Mouse (Mus musculus) embryonic facial prominence, embryonic 11.5 days (tissue): ENCODE data around the gene Timp2. TPM values are rescaled to one million over a fixed set of nuclear protein-coding genes. Genes with fewer than 3 reads are reported as not detected.

Experiments used
- ATAC-seq: fragments of 200-750 bp; cut with Nextera tagmentation; replicated peaks from 2 replicates; pipeline ENCODE4 v1.8.0; 2017; ENCODE audit warnings: low read depth; ENCODE audit not compliant: insufficient number of reproducible peaks, low FRiP score, low TSS enrichment
- DNase-seq: peaks from one replicate; pipeline ENCODE4 v3.0.0-alpha.2; 2015; ENCODE audit warnings: low spot score
- H3K27ac ChIP-seq: fragments of 300-500 bp; sonication (generic); replicated peaks from 2 replicates; pipeline ENCODE4 v1.5.1; 2014; ENCODE audit warnings: mild to moderate bottlenecking, low read depth, low read length, control low read depth
- H3K27me3 ChIP-seq: fragments of 300-500 bp; sonication (generic); 2 replicates; pipeline ENCODE4 v1.6.1; 2014; ENCODE audit warnings: mild to moderate bottlenecking, low read length, moderate library complexity, mixed read lengths; ENCODE audit not compliant: control insufficient read depth, insufficient read depth
- H3K36me3 ChIP-seq: fragments of 300-500 bp; sonication (generic); replicated peaks from 2 replicates; pipeline ENCODE4 v1.6.1; 2014; ENCODE audit warnings: low read depth, mild to moderate bottlenecking, low read length, moderate library complexity, mixed read lengths; ENCODE audit not compliant: control insufficient read depth, insufficient read depth
- H3K4me1 ChIP-seq: fragments of 300-500 bp; sonication (generic); 2 replicates; pipeline ENCODE4 v1.6.1; 2014; ENCODE audit warnings: low read length, mixed read lengths; ENCODE audit not compliant: control insufficient read depth, insufficient read depth
- H3K4me2 ChIP-seq: fragments of 300-500 bp; sonication (generic); 2 replicates; pipeline ENCODE4 v1.6.1; 2014; ENCODE audit warnings: low read depth, mild to moderate bottlenecking, control low read depth, low read length, moderate library complexity
- H3K4me3 ChIP-seq: fragments of 300-500 bp; sonication (generic); 2 replicates; pipeline ENCODE4 v1.5.1; 2014; ENCODE audit warnings: low read depth, low read length, control low read depth
- H3K9ac ChIP-seq: fragments of 300-500 bp; sonication (generic); replicated peaks from 2 replicates; pipeline ENCODE4 v1.6.1; 2014; ENCODE audit warnings: mild to moderate bottlenecking, control low read depth, low read length
- H3K9me3 ChIP-seq: fragments of 300-500 bp; sonication (generic); replicated peaks from 2 replicates; pipeline ENCODE4 v1.6.1; 2016; ENCODE audit warnings: mild to moderate bottlenecking, low read length, inconsistent platforms, mixed read lengths; ENCODE audit not compliant: control insufficient read depth
- WGBS: fragments of 180-500 bp; shearing (Covaris S2); extraction: QIAGEN DNeasy Blood & Tissue Kit; methylation state at CpG from one replicate; pipeline ENCODE4 v1.1.7; 2014; 5-methylcytosine and 5-hydroxymethylcytosine counted together
- polyA plus RNA-seq: library from polyadenylated mRNA; unstranded; fragments of >200 nt; fragmentation: Nextera tagmentation; extraction: Ambion mirVana; gene quantifications from 2 replicates; pipeline ENCODE4 v1.2.1, GENCODE M21; 2014

Gene Timp2
- polyA plus RNA-seq, 1 experiment from 2014 or later: 73.2 TPM

DNA sequence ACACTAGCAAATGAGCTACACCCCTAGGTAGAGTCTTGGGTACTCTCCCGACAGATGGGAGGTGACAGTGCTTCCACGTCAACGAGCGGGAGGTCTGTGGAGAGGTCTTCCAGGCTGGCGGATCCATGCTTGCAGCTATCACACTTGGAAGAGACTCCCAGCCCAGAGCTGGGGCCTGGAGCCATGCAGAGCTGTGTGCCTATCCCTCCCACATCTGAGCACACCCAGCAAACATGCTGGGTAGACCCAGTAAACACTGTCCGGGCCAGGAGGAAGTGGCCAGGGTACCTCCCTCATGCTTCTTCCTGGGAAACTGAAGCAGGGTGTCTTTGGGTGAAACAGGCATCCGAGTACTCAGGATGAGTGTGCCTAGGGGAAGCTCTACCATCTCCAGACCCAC is 5.0 kb upstream of the Timp2 start:
- H3K27ac ChIP-seq: no peak overlapping the region

DNA sequence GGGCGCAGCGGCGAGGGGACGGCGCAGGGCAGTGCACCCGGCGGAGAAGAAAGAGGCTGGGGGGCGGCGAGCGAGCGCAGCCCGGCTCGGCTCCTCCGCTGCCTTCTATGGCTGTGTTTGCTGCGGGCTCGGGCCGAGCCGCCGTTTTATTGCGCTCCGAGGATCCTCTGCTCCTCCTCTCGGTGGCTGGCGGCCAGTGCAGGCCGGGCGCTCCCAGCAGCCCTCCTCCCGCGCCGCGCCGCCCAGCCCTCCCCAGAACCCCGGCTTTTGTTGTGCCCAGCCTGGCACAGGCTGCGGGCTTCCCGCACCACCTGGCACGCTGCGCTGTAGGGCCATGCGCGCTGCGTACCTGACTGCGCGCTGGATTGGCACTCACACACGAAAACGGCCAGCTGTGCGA is 335 bp downstream of the Timp2 start:
- ATAC-seq (peak; percentile 87), DNase-seq (peak; percentile 89)
- H3K9ac ChIP-seq: peak overlapping the region; percentile 96
- peaks cover 5% of the 10 kb centered on the region for H3K4me1 ChIP-seq
- H3K36me3 ChIP-seq: no peaks in the 10 kb centered on the region
- no peaks in the 10 kb centered on the region for H3K9me3 ChIP-seq
- H3K27ac ChIP-seq: peak overlapping the region; percentile 89
- H3K27me3 ChIP-seq: no peaks in the 10 kb centered on the region
- H3K4me3 ChIP-seq: peak overlapping the region; percentile 80
- under 1% methylated on average over 13 of the region's 43 CpGs for WGBS
- H3K4me2 ChIP-seq: peak overlapping the region; percentile 84

More for the DNA sequence above, 5.0 kb upstream of the Timp2 start:
- WGBS: 75% methylated on average over 7 of the region's 7 CpGs
- H3K9me3 ChIP-seq: no peaks in the 10 kb centered on the region
- H3K4me2 ChIP-seq: no peak overlapping the region
- no peaks in the 10 kb centered on the region for H3K27me3 ChIP-seq
- H3K4me3 ChIP-seq: no peak overlapping the region
- no peak for ATAC-seq
- no peaks in the 10 kb centered on the region for H3K36me3 ChIP-seq
- H3K4me1 ChIP-seq: peaks cover 22% of the 10 kb centered on the region
- H3K9ac ChIP-seq: no peak overlapping the region
- no peak for DNase-seq

- Histone ChIP-seq H3K4me3 (peak overlapping the region; percentile 80), H3K27me3 (no peaks in the 10 kb centered on the region), H3K27ac (peak overlapping the region; percentile 89), H3K9me3 (no peaks in the 10 kb centered on the region), H3K4me2 (peak overlapping the region; percentile 84), H3K36me3 (no peaks in the 10 kb centered on the region), H3K4me1 (peaks cover 5% of the 10 kb centered on the region), H3K9ac (peak overlapping the region; percentile 96)
- peak; percentile 40 for ATAC-seq
- DNase-seq: no peak
- WGBS: under 1% methylated on average over 35 of the region's 47 CpGs
These were observed 826 bp downstream of the Timp2 start for GRCm38 (mm10) chr11:118354636-118355191.

DNA sequence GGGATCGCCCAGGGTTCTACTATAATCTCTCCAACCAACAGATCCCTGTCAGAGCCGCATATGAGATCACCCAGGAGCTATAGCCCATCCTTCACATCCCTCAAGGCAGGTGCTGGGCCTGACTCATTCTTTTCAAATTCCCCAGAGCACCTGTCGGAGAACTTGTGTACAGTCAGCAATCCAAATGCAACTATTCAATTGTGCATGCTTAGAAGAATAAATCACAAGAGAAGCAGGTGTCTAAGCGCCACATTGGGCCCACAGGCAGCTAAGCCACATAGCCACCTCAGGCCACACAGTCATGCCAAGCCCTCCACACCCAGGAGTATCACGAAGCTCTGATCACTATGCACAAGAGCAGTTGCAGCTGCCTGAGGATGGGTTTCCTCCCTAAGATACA is 6.0 kb downstream of the Timp2 start:
- H3K27me3 ChIP-seq: no peaks in the 10 kb centered on the region
- 94% methylated on average over 5 of the region's 5 CpGs for WGBS
- no peak overlapping the region for H3K27ac ChIP-seq
- H3K4me3 ChIP-seq: no peak overlapping the region
- H3K9ac ChIP-seq: no peak overlapping the region
- no peak for ATAC-seq
- no peaks in the 10 kb centered on the region for H3K9me3 ChIP-seq
- no peaks in the 10 kb centered on the region for H3K36me3 ChIP-seq
- DNase-seq: no peak
- H3K4me2 ChIP-seq: no peak overlapping the region
- peaks cover 3% of the 10 kb centered on the region; the same call in 1 of the 2 replicates for H3K4me1 ChIP-seq

DNA sequence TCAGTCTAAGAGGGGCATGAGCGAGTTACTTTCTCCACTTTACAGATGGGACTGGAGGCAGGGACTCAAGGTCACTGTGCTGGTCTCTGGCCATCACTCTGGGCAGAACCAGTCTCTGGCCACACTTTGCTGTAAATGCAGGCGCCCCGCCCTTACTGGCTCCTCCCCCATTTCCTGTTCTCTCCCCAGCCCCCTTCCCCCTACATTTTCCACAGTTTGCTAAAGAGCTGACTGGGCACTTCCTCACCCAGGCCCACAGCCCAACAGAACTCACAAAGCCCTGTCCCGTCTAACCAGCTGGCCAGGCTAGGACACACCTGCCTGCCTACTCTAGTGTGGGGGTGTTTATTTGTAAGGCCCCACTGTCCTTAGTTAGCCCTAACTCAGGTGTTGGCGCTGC is 6.7 kb downstream of the Timp2 start:
- no peak overlapping the region for H3K9ac ChIP-seq

DNA sequence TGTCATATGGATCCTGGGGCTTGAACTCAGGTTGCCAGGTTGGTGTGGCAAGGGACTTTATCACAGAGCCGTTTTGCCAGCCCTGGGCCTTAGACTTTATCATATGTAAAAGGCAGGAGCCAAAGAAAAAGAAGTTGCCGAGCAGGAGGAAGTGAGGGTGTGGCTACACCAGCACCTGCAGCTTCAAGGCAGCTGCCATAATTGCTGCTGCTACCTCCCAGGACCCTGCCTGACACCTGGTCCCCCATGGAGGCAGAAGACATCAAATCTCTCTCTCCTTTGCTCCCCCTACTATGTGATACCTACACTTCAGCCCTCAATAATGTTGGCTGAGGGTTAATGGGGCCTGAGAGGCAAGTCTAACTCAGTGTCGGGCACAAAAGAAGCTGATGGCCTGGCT is 7.1 kb downstream of the Timp2 start:
- DNase-seq (no peak), ATAC-seq (no peak)
- Histone ChIP-seq H3K27ac (no peak overlapping the region), H3K36me3 (no peaks in the 10 kb centered on the region), H3K4me3 (no peak overlapping the region), H3K27me3 (no peaks in the 10 kb centered on the region), H3K9ac (no peak overlapping the region), H3K4me2 (no peak overlapping the region), H3K9me3 (no peaks in the 10 kb centered on the region), H3K4me1 (no peaks in the 10 kb centered on the region; the same call in 1 of the 2 replicates)
- 73% methylated on average over 3 of the region's 3 CpGs for WGBS

More for the DNA sequence above, 6.7 kb downstream of the Timp2 start:
- no peak overlapping the region for H3K4me3 ChIP-seq
- ATAC-seq (no peak; the same call in 1 of the 2 replicates), DNase-seq (no peak)
- peaks cover 2% of the 10 kb centered on the region; the same call in 1 of the 2 replicates for H3K4me1 ChIP-seq
- 43% methylated on average over 5 of the region's 5 CpGs for WGBS
- H3K9me3 ChIP-seq: no peaks in the 10 kb centered on the region
- H3K27me3 ChIP-seq: no peaks in the 10 kb centered on the region
- H3K36me3 ChIP-seq: no peaks in the 10 kb centered on the region
- H3K4me2 ChIP-seq: no peak overlapping the region
- no peak overlapping the region for H3K27ac ChIP-seq

DNA sequence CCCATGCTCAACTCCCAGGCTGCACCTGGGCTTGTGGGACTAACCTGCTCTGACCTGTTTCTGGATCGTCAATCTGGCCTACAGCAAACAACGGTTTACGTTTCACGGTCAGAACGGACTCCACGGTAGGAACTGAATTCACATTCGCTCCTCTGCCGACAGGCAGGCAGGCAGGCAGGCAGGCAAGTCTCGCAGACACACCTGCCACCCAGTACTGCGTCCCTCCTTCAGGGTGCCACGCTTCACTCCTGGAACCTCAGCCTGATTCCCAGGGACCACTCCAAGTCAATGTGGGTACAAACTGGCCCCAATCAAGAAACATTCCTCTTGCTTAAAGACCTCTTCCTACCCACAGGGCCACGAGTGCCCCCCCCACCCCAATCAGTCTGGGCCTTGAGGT is 7.6 kb downstream of the Timp2 start:
- Histone ChIP-seq H3K27me3 (no peaks in the 10 kb centered on the region), H3K9me3 (no peaks in the 10 kb centered on the region), H3K9ac (no peak overlapping the region), H3K4me1 (no peaks in the 10 kb centered on the region), H3K4me3 (no peak overlapping the region), H3K4me2 (no peak overlapping the region), H3K36me3 (no peaks in the 10 kb centered on the region), H3K27ac (no peak overlapping the region)
- ATAC-seq: no peak
- no peak for DNase-seq
- 89% methylated on average over 12 of the region's 12 CpGs for WGBS

- WGBS: 96% methylated on average over 2 of the region's 2 CpGs
- no peak for DNase-seq
- ATAC-seq: no peak
- no peak overlapping the region for H3K4me2 ChIP-seq
- no peaks in the 10 kb centered on the region for H3K27me3 ChIP-seq
- no peaks in the 10 kb centered on the region for H3K4me1 ChIP-seq
- no peak overlapping the region for H3K27ac ChIP-seq
- H3K36me3 ChIP-seq: no peaks in the 10 kb centered on the region
- no peak overlapping the region for H3K4me3 ChIP-seq
- H3K9me3 ChIP-seq: no peaks in the 10 kb centered on the region
- no peak overlapping the region for H3K9ac ChIP-seq
These were observed 8.1 kb downstream of the Timp2 start for GRCm38 (mm10) chr11:118347391-118347790.
